Mouse (Mus musculus): ENCODE results near the gene Gpr88. TPM values are rescaled to one million over a fixed set of nuclear protein-coding genes. Genes with fewer than 3 reads are reported as not detected.

Gpr88 gene
- total RNA-seq (2021), result 10 to 100 TPM; 84.5 to 96.3 TPM
- long read RNA-seq, experiment 1, transcript Gpr88-201 (2 exons, 3,469 nt), result major isoform, 74 of 179 reads
- long read RNA-seq, experiment 1, transcript Gpr88-203 (2 exons, 404 nt), result minor isoform, 13 of 179 reads
- long read RNA-seq, experiment 1, partial matches to known transcripts, result 0 of 179 reads
- long read RNA-seq, experiment 1, other reads (novel, unspliced or antisense), result 92 of 179 reads
- long read RNA-seq, experiment 2, transcript Gpr88-201 (2 exons, 3,469 nt), result major isoform, 63 of 150 reads
- long read RNA-seq, experiment 2, transcript Gpr88-203 (2 exons, 404 nt), result minor isoform, 5 of 150 reads
- long read RNA-seq, experiment 2, partial matches to known transcripts, result 0 of 150 reads
- long read RNA-seq, experiment 2, other reads (novel, unspliced or antisense), result 82 of 150 reads

GRCm38 (mm10) chr3:116253077-116253531 lies at the start of gene Gpr88:
Gene Gpr88, minus strand, starts transcription at chr3:116253503.
- intact Hi-C loops (cut with DNase I), result loop anchor here (5.0 kb wide), 3 partner anchors 74 to 216 kb away; no protein-coding TSS in a partner anchor
- peak; percentile 84 to 93 for DNase-seq (ENCODE audit: low spot score in 2 of 2)

- DNase-seq (ENCODE audit: low spot score in 2 of 2), result no peak
- intact Hi-C loops (cut with DNase I), result no loop called here
Measured at GRCm38 (mm10) chr3:116302581-116302980, 49.3 kb upstream of the Gpr88 start.

- no peak for DNase-seq (ENCODE audit: low spot score in 2 of 2)
- intact Hi-C loops (cut with DNase I), result no loop called here
Measured at GRCm38 (mm10) chr3:116301754-116302153, 48.5 kb upstream of the Gpr88 start.

GRCm38 (mm10) chr3:116298727-116299126 lies 45.4 kb upstream of the Gpr88 start:
- intact Hi-C loops (cut with DNase I), result no loop called here
- no peak for DNase-seq (ENCODE audit: low spot score in 2 of 2)

GRCm38 (mm10) chr3:116298003-116298402 lies 44.7 kb upstream of the Gpr88 start:
- intact Hi-C loops (cut with DNase I), result no loop called here
- peak; percentile 43 to 58 for DNase-seq (ENCODE audit: low spot score in 2 of 2)

- DNase-seq (ENCODE audit: low spot score in 2 of 2), result no peak
- intact Hi-C loops (cut with DNase I), result no loop called here
Measured at GRCm38 (mm10) chr3:116297170-116297569, 43.9 kb upstream of the Gpr88 start.

GRCm38 (mm10) chr3:116290041-116290815 lies 36.9 kb upstream of the Gpr88 start:
- DNase-seq (ENCODE audit: low spot score in 2 of 2), result peak in 1 of 2 experiments; percentile 17
- intact Hi-C loops (cut with DNase I), result no loop called here

GRCm38 (mm10) chr3:116288833-116289232 lies 35.5 kb upstream of the Gpr88 start:
- intact Hi-C loops (cut with DNase I), result no loop called here
- DNase-seq (ENCODE audit: low spot score in 2 of 2), result no peak

GRCm38 (mm10) chr3:116284735-116285134 lies 31.4 kb upstream of the Gpr88 start:
- intact Hi-C loops (cut with DNase I), result no loop called here
- DNase-seq (ENCODE audit: low spot score in 2 of 2), result no peak

- no peak for DNase-seq (ENCODE audit: low spot score in 2 of 2)
- intact Hi-C loops (cut with DNase I), result no loop called here
Measured at GRCm38 (mm10) chr3:116283996-116284395, 30.7 kb upstream of the Gpr88 start.

GRCm38 (mm10) chr3:116281663-116282062 lies 28.4 kb upstream of the Gpr88 start:
- no peak for DNase-seq (ENCODE audit: low spot score in 2 of 2)
- intact Hi-C loops (cut with DNase I), result no loop called here

- intact Hi-C loops (cut with DNase I), result no loop called here
Measured at GRCm38 (mm10) chr3:116277146-116277545, 23.8 kb upstream of the Gpr88 start.

GRCm38 (mm10) chr3:116271679-116272078 lies 18.4 kb upstream of the Gpr88 start:
- intact Hi-C loops (cut with DNase I), result no loop called here
- no peak for DNase-seq (ENCODE audit: low spot score in 2 of 2)

More at GRCm38 (mm10) chr3:116277146-116277545, 23.8 kb upstream of the Gpr88 start:
- DNase-seq (ENCODE audit: low spot score in 2 of 2), result no peak

- no peak for DNase-seq (ENCODE audit: low spot score in 2 of 2)
- intact Hi-C loops (cut with DNase I), result no loop called here
Measured at GRCm38 (mm10) chr3:116267036-116267654, 13.8 kb upstream of the Gpr88 start.

- no peak for DNase-seq (ENCODE audit: low spot score in 2 of 2)
- intact Hi-C loops (cut with DNase I), result no loop called here
Measured at GRCm38 (mm10) chr3:116266360-116266759, 13.1 kb upstream of the Gpr88 start.

- intact Hi-C loops (cut with DNase I), result no loop called here
Measured at GRCm38 (mm10) chr3:116263977-116264376, 10.7 kb upstream of the Gpr88 start.

GRCm38 (mm10) chr3:116263061-116263460 lies 9.8 kb upstream of the Gpr88 start:
- DNase-seq (ENCODE audit: low spot score in 2 of 2), result no peak
- intact Hi-C loops (cut with DNase I), result no loop called here

More at GRCm38 (mm10) chr3:116263977-116264376, 10.7 kb upstream of the Gpr88 start:
- no peak for DNase-seq (ENCODE audit: low spot score in 2 of 2)

- no peak for DNase-seq (ENCODE audit: low spot score in 2 of 2)
- intact Hi-C loops (cut with DNase I), result no loop called here
Measured at GRCm38 (mm10) chr3:116256104-116256503, 2.8 kb upstream of the Gpr88 start.

GRCm38 (mm10) chr3:116252255-116253040 lies 855 bp downstream of the Gpr88 start:
- intact Hi-C loops (cut with DNase I), result loop anchor here (5.0 kb wide), 3 partner anchors 75 to 215 kb away; no protein-coding TSS in a partner anchor
- peak; percentile 46 to 50 for DNase-seq (ENCODE audit: low spot score in 2 of 2)

All from left cerebral cortex, postnatal 14 days (tissue).